Mouse (Mus musculus): ENCODE measurements around the gene Crybg2.

Crybg2 gene

DNA sequence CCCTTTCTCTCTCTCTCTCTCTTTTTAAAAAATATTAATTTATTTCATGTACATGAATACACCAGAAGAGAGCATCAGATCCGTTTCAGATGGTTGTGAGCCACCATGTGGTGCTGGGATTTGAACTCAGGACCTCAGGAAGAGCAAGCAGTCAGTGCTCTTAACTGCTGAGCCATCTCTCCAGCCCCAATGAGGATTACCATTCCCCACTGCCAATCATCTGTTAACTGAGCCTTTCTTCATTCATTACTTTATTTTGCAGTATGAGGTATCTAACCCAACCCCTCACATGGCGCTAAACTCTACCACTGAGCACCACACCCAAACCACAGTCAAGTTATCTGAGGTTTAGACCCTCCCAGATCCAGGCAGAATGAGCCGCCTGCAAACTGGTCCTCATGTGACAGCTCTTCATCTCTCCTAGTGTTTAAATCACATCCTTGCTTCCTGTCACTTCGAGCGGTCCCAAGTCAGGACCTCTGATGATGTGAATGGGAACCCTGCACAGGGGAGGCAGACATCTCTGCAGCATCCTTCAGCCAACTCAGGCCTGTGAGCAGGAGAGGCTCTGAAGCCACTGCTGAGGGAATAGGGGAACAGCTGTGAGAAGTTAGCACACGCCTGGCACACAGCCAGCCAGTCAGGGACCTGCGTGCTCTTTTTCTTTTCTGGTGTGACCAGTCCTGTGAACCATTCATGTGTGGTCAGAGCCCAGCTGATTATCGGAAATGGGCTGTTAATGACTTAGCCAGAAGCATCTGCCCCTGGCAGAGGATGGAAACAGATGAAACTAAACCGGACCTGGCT, 19.1 kb upstream of the Crybg2 start:
- no peak for TF ChIP-seq GATA4 (IDR thresholded peaks at IDR 0.05; ENCODE audit: insufficient replicate concordance, low read length)

DNA sequence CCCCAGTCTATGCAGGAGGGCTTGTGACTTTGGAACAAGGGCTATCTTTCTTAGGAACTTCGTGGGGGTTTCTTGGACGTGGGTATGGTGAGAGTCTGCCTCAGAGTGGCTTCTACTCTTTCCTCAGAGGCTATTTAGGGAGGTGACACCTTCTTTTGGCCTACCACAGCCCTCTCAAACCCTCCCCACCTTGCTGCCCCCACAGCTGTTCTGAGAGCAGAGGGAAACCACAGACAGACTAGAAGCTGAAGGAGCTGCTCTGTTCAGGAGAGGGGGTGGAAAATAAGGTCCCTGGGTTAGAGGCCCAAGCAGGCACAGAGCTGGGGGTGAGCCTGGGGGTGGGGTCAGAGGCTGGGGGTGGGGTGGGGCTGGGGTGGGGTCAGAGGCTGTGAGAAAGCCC, 17.6 kb upstream of the Crybg2 start:
- no peak for TF ChIP-seq GATA4 (IDR thresholded peaks at IDR 0.05; ENCODE audit: insufficient replicate concordance, low read length)

GRCm38 (mm10) chr4:134047648-134048047, 13.0 kb upstream of the Crybg2 start:
- TF ChIP-seq GATA4 (IDR thresholded peaks at IDR 0.05; ENCODE audit: insufficient replicate concordance, low read length), result no peak

DNA sequence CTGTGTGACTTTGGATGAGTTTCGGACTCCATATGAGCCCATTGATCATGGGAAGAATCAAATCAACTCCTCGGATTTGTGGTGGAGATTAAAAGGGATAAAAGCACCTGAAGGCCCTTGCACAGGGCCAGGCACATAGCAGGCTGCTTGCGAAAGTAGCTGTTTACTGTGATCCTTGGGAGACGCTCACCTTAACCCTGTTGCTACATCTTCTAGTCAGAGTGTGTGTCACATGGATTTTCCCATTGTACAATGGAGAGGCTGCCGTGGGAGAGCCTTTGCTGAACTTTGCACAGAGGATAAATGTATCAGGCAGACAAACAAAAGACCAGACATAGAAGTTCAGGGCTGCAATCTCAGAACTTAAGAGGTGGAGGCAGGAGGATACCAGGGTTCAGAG, 8.7 kb upstream of the Crybg2 start:
- no peak for TF ChIP-seq GATA4 (IDR thresholded peaks at IDR 0.05; ENCODE audit: insufficient replicate concordance, low read length)

DNA sequence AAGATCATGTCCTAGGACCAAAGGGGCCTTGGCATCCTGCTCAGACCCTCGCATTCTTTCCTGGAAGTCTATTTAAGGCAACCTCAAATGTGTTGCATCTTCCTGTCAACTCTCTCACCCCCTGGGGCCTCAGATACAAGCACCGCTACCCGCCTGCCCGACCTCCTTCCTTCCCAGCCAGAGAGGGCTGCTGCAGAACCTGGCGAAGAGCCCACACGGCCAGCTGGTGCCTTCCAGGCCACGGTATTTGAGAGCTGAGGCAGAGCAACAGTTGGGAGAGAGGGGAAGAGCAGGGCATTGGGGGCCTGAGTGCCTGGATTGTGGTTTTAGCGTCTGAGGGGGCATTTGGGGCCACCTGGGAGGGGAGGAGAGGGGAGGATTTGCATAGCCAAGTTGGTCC, 8.1 kb upstream of the Crybg2 start:
- TF ChIP-seq GATA4 (IDR thresholded peaks at IDR 0.05; ENCODE audit: insufficient replicate concordance, low read length), result no peak

GRCm38 (mm10) chr4:134053538-134053937, 7.1 kb upstream of the Crybg2 start, which contains the start of gene Zfp683:
TSS of gene Zfp683 (plus strand) at chr4:134053838.
- TF ChIP-seq GATA4 (IDR thresholded peaks at IDR 0.05; ENCODE audit: insufficient replicate concordance, low read length), result no peak

- no peak for TF ChIP-seq GATA4 (IDR thresholded peaks at IDR 0.05; ENCODE audit: insufficient replicate concordance, low read length)
Observed at GRCm38 (mm10) chr4:134058166-134058715, 2.4 kb upstream of the Crybg2 start.

DNA sequence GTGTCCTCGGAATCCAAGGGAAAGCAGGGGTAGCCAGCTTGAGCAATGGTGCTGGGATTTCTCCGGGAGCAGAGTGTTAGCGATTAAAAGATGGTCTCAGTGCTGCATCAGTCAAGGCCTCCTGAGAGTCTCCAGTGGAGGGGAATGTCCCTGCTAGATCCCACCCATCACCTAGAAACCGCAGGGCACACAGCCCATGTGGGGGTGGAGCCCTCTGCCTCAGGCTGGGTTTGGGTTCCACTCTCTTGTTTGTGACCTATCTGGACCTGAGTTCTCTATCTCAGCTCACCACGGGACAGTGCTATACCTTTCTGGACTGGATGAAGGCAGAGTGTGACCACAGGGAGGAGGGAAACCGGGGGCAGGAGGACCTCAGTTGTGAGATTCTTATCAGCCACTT, 1.7 kb upstream of the Crybg2 start:
- TF ChIP-seq GATA4 (IDR thresholded peaks at IDR 0.05; ENCODE audit: insufficient replicate concordance, low read length), result no peak

DNA sequence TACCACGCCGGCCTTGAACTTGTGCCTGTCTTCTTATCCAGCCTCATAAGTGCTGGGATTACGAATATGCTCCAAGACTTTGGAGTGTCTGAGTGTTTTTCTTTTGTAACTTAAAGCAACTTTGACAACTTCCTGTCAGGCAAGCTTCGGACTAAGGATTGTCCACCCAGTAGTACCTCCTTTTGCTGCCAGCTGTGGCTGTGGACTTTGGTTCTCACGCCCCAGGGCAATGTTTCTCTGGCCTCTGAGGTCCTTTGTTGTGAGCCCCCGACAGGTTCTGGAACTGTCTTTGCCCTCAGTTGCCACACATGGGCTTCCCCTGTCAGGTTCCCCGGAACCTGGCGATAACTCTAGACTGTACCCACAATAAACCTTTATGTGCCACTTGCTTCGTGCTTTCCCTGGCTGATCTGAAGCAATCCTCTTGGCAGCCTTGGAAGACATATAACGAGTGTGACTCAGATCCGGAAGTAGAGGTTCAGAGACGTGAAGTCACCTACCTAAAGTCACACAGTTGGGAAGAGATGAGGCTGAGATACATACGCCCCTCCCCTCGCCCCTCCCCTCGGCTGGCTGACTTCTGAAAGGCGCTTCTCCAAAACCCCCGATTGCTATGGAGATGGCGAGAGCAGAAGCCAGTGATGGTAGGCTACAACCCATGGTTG, 683 bp downstream of the Crybg2 start:
- no peak for TF ChIP-seq GATA4 (IDR thresholded peaks at IDR 0.05; ENCODE audit: insufficient replicate concordance, low read length)

- TF ChIP-seq GATA4 (IDR thresholded peaks at IDR 0.05; ENCODE audit: insufficient replicate concordance, low read length), result no peak
Observed at GRCm38 (mm10) chr4:134061944-134062446, 1.4 kb downstream of the Crybg2 start.

DNA sequence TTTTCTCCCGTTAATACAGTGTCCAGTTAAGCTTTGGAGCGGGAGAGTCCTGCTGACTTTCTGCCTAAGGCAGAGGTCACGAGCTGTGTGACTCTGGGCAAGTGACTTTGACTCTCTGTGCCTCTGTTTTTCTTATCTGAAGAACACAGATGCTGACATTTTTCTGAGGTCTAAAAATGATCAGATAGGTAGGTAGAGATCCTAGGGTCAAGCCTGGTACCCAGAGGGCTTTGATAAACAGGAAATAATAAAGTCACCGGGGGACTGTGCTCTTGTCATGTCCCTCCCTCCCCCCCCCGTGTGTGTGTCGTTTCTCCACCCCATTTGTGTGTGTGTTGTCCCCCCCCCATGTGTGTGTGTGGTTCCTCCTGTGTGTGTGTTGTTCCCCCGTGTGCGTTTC, 1.9 kb downstream of the Crybg2 start:
- no peak for TF ChIP-seq GATA4 (IDR thresholded peaks at IDR 0.05; ENCODE audit: insufficient replicate concordance, low read length)

DNA sequence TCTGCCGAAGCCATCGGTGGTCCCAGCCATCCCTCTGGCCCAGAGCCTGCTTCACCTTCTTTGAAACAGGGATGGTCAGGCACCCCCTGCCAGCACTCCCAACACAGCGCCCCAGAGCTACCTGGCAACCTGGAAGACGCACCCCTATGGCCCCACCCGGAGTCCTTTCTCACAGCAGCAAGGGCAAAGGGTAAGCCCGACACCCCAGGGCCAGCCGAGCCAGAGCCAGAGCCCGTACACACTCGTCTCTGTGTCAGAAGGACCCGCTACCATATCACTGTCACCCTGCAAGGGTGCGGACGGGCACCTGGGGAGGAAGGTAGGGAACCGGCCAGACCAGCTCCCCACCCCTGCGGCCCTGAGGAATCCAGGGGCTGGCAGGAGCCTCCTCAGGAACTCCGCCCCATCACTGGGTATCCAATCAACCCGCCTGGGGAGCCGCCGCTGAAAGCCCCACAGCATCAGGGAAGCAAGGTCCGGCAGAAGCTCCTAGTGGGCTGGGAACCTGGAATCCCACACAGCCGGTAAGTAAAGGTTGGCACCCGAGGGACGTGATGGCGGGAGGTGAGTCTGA, 4.9 kb downstream of the Crybg2 start:
- TF ChIP-seq GATA4 (IDR thresholded peaks at IDR 0.05; ENCODE audit: insufficient replicate concordance, low read length), result no peak

- TF ChIP-seq GATA4 (IDR thresholded peaks at IDR 0.05; ENCODE audit: insufficient replicate concordance, low read length), result no peak
Observed at GRCm38 (mm10) chr4:134067383-134067782, 6.8 kb downstream of the Crybg2 start.

GRCm38 (mm10) chr4:134067833-134068544, 7.4 kb downstream of the Crybg2 start:
- no peak for TF ChIP-seq GATA4 (IDR thresholded peaks at IDR 0.05; ENCODE audit: insufficient replicate concordance, low read length)

All from liver, adult (tissue).